Mouse (Mus musculus) limb, embryonic 14.5 days (tissue): Measurements from ENCODE around the gene Kif4. TPM values are rescaled to one million over a fixed set of nuclear protein-coding genes. Genes with fewer than 3 reads are reported as not detected.

Source experiments
- ATAC-seq: fragments of 200-750 bp; cut with Nextera tagmentation; 2 replicates; pipeline ENCODE4 v1.8.0; 2017; ENCODE audit warnings: low read depth, moderate number of reproducible peaks, moderate TSS enrichment; ENCODE audit not compliant: low FRiP score
- DNase-seq: peaks from one replicate; pipeline ENCODE4 v3.0.0-alpha.2; 2015; ENCODE audit warnings: low spot score
- H3K27ac ChIP-seq: fragments of 300-500 bp; sonication (generic); replicated peaks from 2 replicates; pipeline ENCODE4 v1.5.1; 2014; ENCODE audit warnings: low read depth, mild to moderate bottlenecking, low read length, moderate library complexity, mixed read lengths
- H3K27me3 ChIP-seq: fragments of 300-500 bp; sonication (generic); 2 replicates; pipeline ENCODE4 v1.6.1; 2014; ENCODE audit warnings: low read length, mixed read lengths; ENCODE audit not compliant: control insufficient read depth, insufficient read depth
- H3K36me3 ChIP-seq: fragments of 300-500 bp; sonication (generic); 2 replicates; pipeline ENCODE4 v1.6.1; 2014; ENCODE audit warnings: mild to moderate bottlenecking, low read length, moderate library complexity, mixed read lengths; ENCODE audit not compliant: control insufficient read depth, insufficient read depth
- H3K4me1 ChIP-seq: fragments of 300-500 bp; sonication (generic); 2 replicates; pipeline ENCODE4 v1.6.1; 2014; ENCODE audit warnings: antibody characterized with exemption, low read length, mixed read lengths; ENCODE audit not compliant: control insufficient read depth, insufficient read depth
- H3K4me2 ChIP-seq: fragments of 300-500 bp; sonication (generic); replicated peaks from 2 replicates; pipeline ENCODE4 v1.6.1; 2014; ENCODE audit warnings: low read depth, mild to moderate bottlenecking, low read length, moderate library complexity; ENCODE audit not compliant: severe bottlenecking
- H3K4me3 ChIP-seq: fragments of 300-500 bp; sonication (generic); replicated peaks from 2 replicates; pipeline ENCODE4 v1.5.1; 2014; ENCODE audit warnings: low read length
- H3K9ac ChIP-seq: fragments of 300-500 bp; sonication (generic); 2 replicates; pipeline ENCODE4 v1.6.1; 2014; ENCODE audit warnings: mild to moderate bottlenecking, low read depth, low read length, moderate library complexity; ENCODE audit not compliant: severe bottlenecking
- H3K9me3 ChIP-seq: fragments of 300-500 bp; sonication (generic); 2 replicates; pipeline ENCODE4 v1.6.1; 2016; ENCODE audit warnings: low read length; ENCODE audit not compliant: control insufficient read depth
- POLR2A ChIP-seq: fragments of 200-500 bp; IDR thresholded peaks from 2 replicates; pipeline ENCODE4 v1.8.0; 2012; ENCODE audit warnings: inconsistent platforms, mild to moderate bottlenecking, moderate library complexity, borderline replicate concordance; ENCODE audit not compliant: insufficient read depth, insufficient read length; ENCODE audit errors: extremely low read depth
- WGBS: fragments of 180-500 bp; shearing (Covaris S2); extraction: QIAGEN DNeasy Blood & Tissue Kit; methylation state at CpG from one replicate; pipeline ENCODE4 v1.1.7; 2014; 5-methylcytosine and 5-hydroxymethylcytosine counted together
- polyA plus RNA-seq, 2 experiments: library from polyadenylated mRNA; depleted of rRNA in 1 of 2; stranded (reverse) in 1 of 2; unstranded in 1 of 2; fragments of >200 nt; fragmentation: Nextera tagmentation in 1 of 2; extraction: Ambion mirVana in 1 of 2; gene quantifications; 2 replicates each; pipeline versions ENCODE4 v1.2.1 to v1.2.3; 2012 to 2014

Gene Kif4
- polyA plus RNA-seq, 2 experiments, result 17.6 to 21.1 TPM

GRCm38 (mm10) chrX:100687360-100688032 is 62.0 kb downstream of the Kif4 start:
- DNase-seq (no peak), ATAC-seq (no peak)
- Histone ChIP-seq H3K4me2 (no peak overlapping the region), H3K9me3 (no peaks in the 10 kb centered on the region), H3K27ac (no peak overlapping the region), H3K27me3 (no peaks in the 10 kb centered on the region), H3K4me1 (no peaks in the 10 kb centered on the region), H3K36me3 (peaks cover 11% of the 10 kb centered on the region), H3K4me3 (no peak overlapping the region), H3K9ac (no peak overlapping the region)
- TF ChIP-seq POLR2A, result no peak
- WGBS, result 69% methylated on average over 6 of the region's 6 CpGs

- no peak overlapping the region for H3K9ac ChIP-seq
- no peak overlapping the region for H3K4me3 ChIP-seq
- no peaks in the 10 kb centered on the region for H3K9me3 ChIP-seq
- no peak for ATAC-seq
- TF ChIP-seq POLR2A, result no peak
- H3K4me1 ChIP-seq, result no peaks in the 10 kb centered on the region
- no peak overlapping the region for H3K4me2 ChIP-seq
- no peak for DNase-seq
- WGBS, result 82% methylated on average over 5 of the region's 5 CpGs
- no peaks in the 10 kb centered on the region for H3K27me3 ChIP-seq
- no peak overlapping the region for H3K27ac ChIP-seq
- H3K36me3 ChIP-seq, result peaks cover 11% of the 10 kb centered on the region
Observed at GRCm38 (mm10) chrX:100688033-100688370, 62.5 kb downstream of the Kif4 start.

GRCm38 (mm10) chrX:100696776-100697175 is 71.2 kb downstream of the Kif4 start:
- no peak for TF ChIP-seq POLR2A
- no peak overlapping the region for H3K4me2 ChIP-seq
- H3K4me1 ChIP-seq, result no peaks in the 10 kb centered on the region
- H3K27ac ChIP-seq, result no peak overlapping the region
- ATAC-seq (no peak), DNase-seq (no peak)
- H3K27me3 ChIP-seq, result no peaks in the 10 kb centered on the region
- H3K9me3 ChIP-seq, result no peaks in the 10 kb centered on the region
- WGBS, result 97% methylated on average over 4 of the region's 4 CpGs
- no peak overlapping the region for H3K9ac ChIP-seq
- H3K4me3 ChIP-seq, result no peak overlapping the region
- H3K36me3 ChIP-seq, result peaks cover 12% of the 10 kb centered on the region

DNA sequence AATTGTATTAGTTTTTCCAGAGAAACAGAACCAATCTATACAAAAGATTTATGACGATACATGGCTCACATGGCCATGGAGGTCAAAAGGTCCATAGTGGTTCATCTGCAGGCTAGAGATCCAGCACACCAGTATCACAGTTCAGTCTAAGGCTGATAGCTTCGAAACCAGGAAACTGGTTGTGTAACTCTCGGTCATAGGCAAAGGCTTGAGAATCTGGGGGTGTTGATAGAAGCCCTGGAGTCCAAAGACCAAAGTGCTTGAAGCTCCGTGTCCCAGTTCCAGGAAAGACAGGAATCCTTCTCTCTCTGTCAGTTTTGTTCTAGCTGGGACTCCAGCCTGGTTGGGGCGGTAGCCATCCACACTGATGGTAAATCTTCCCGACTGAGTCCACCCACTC is 82.5 kb downstream of the Kif4 start:
- no peak for TF ChIP-seq POLR2A
- H3K4me1 ChIP-seq, result no peaks in the 10 kb centered on the region
- H3K27me3 ChIP-seq, result no peaks in the 10 kb centered on the region
- H3K4me2 ChIP-seq, result no peak overlapping the region
- WGBS, result 87% methylated on average over 6 of the region's 6 CpGs
- ATAC-seq (no peak), DNase-seq (no peak)
- H3K36me3 ChIP-seq, result peaks cover 7% of the 10 kb centered on the region
- H3K9me3 ChIP-seq, result no peaks in the 10 kb centered on the region
- H3K9ac ChIP-seq, result no peak overlapping the region
- H3K4me3 ChIP-seq, result no peak overlapping the region
- H3K27ac ChIP-seq, result no peak overlapping the region

DNA sequence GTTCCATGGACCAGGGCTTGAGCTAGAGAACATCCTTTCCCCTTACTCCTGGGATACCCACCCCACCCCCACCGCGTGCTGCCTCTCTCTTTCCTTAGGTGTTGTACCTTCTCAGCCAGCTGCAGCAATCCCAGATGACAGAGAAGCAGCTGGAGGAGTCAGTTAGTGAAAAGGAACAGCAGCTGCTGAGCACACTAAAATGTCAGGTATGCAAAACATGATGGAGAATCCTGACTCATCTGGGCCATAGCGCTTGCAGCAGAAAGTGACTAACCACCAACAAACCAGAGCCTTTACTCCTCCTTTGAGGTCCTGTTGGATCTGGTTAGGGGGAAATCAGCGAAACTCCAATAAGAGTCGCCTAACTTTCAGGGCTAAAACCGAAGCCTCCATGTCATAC is 90.6 kb downstream of the Kif4 start:
- TF ChIP-seq POLR2A, result no peak
- DNase-seq, result no peak
- no peak overlapping the region for H3K4me3 ChIP-seq
- no peak overlapping the region for H3K9ac ChIP-seq
- no peak overlapping the region for H3K4me2 ChIP-seq
- H3K9me3 ChIP-seq, result no peaks in the 10 kb centered on the region
- WGBS, result 92% methylated on average over 6 of the region's 6 CpGs
- no peaks in the 10 kb centered on the region for H3K27me3 ChIP-seq
- no peaks in the 10 kb centered on the region for H3K4me1 ChIP-seq
- no peak overlapping the region for H3K27ac ChIP-seq
- H3K36me3 ChIP-seq, result peaks cover 18% of the 10 kb centered on the region
- ATAC-seq, result no peak
